Mouse (Mus musculus) liver, adult (tissue): ENCODE data around the gene Rrnad1.

ENCODE experiments used
- GATA4 ChIP-seq: IDR thresholded peaks from 2 replicates; pipeline ENCODE4 v1.6.1; 2014; ENCODE audit warnings: mild to moderate bottlenecking, low read length; ENCODE audit not compliant: insufficient replicate concordance

The Rrnad1 gene

DNA sequence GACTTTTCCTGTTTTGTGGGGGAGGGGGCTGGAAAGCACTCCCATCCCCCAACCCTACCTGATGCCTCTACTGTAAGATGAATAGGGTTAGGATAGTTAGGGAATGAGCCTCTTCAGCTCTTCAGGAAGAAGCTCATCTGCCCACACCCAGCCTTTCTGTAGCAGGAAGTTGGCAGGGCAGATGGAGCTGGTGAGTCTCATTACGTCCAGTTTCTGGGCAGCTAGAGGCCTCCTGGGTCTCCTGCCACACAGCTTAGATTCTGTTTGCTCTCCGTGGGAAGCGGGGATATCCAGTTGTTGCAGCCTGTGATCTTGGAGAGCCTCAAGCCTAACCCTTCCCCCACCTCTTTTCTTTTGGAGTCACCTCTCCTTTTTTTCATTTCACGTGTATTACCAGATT lies 20.6 kb downstream of the Rrnad1 start:
- no peak for TF ChIP-seq GATA4

DNA sequence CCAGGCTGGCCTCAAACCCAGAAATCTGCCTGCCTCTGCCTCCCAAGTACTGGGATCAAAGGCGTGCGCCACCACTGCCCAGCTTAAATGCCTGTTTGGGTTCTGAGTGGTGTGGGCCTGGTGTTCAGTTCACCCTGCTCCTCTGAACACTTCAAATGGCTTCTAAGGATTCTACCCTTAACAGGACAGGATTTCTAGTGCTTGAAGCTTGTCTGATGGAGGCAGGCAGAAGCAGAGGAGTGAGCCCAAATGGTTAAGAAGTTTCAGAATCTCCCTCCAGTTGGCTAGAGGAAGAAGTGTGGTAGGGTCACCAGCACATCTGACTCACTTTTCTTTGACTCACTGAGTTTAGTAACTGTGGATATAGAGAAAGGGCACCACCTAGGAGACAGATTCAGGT lies 21.1 kb downstream of the Rrnad1 start:
- no peak for TF ChIP-seq GATA4

DNA sequence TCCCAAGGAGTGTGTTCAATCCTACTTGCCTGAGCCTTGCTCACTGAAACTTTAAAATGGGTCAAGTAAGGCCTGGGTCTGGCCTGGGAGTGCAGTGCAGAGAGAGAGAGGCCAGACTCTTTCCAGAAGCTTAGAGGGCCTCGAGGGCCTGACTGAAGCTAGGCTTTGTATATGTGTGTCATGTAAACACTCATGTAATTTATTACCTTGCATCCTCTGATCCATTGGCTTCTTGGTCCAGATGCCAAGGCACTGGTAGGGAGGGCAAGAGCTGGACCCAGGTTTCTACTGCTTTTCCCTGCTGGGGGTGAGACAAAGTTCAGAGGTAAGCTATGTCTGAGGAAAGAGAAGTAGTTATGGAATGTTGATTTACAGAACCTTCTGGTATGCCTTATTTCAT lies 22.6 kb downstream of the Rrnad1 start:
- no peak for TF ChIP-seq GATA4

DNA sequence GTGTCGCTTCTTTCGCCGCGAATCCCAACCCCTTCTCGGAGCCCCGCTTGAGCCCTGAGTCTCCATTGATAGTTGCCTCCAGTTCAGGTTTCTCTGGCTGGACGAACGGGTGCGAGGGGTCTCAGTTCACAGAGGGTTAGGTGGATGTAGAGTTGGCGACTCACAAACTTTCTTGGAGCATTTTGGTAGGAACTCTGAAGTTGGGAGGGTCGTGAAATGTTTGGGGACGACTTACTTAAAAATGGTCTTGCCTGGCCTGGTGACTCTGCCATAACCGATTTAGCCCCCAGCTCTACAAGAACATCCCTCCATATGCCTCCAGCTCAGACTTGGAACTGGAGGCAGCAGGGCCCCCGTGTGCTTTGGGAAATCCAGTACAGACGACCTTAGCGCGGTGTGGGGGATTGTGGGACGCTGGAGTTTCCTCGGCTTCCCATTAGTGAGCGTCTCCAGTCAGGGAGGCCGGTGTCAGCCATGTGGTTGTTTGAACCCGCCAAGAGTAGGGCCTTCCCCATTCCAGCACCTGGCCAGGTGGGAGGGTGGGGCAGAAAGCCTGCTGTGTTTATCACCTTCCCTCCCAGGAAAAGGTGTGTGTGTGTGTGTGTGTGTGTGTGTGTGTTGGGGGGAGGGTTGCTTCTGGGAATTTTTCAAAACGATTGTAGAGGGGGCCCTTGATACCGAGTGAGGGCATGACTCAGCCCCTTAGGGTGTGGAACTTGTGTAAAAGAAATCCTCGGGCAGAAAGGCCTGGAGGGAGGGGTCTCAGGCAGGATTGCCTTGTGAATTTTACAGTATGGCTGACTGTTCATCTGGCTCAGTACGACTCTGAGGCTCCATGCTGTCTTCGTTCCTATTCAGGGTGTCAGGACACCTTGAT lies 23.3 kb downstream of the Rrnad1 start:
- no peak for TF ChIP-seq GATA4

DNA sequence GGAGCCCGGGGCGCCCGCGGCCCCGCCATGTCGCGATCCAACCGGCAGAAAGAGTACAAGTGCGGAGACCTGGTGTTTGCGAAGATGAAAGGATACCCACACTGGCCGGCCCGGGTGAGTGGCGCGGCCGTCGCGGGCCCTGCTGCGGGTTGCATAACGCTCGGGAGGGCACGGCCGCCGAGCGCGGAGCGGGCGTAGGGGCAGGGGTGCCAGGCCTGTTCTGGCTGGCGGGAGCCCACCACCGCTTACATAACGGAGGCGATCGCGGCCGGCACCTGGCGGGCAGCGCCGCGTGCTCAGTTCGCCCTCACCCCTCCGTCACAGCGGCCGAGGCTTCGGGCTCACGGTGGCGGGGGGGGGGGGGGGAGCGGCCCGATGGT lies 23.9 kb downstream of the Rrnad1 start:
- TF ChIP-seq GATA4, result no peak

DNA sequence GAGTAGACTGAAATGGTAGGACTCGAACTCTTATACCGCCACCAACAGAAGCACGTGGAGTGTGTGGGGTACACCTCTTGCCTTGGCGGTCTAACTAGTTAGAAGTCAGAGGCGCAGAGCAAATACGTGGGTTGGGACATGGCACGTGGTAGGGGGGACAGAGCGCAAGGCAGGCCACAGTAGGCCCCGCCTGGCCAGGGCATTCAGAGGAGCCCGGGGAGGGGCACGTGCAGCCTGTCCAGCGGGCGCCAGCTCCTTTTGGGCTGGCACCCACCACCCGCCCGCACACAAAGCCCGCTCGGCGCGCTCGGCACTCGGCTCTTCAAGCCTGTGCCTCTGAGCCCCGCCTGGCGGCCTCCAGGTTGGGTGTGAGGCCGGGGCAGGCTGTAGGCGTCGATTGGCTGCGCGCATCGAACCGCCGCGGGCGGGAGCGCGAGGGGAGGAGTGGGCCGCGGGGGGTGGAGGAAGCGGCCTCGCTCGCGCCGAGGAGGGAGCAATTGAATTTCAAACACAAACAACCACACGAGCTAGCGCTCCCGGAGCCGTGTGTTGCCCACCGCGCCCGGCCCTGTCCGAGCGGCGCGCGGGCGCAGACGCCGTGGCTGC lies 24.5 kb downstream of the Rrnad1 start, which contains the start of gene Hdgf:
Hdgf (plus strand) TSS at position 442 of the 606 bp plus-strand sequence.
- peak; percentile 6; the same call in 1 of the 2 replicates for TF ChIP-seq GATA4

DNA sequence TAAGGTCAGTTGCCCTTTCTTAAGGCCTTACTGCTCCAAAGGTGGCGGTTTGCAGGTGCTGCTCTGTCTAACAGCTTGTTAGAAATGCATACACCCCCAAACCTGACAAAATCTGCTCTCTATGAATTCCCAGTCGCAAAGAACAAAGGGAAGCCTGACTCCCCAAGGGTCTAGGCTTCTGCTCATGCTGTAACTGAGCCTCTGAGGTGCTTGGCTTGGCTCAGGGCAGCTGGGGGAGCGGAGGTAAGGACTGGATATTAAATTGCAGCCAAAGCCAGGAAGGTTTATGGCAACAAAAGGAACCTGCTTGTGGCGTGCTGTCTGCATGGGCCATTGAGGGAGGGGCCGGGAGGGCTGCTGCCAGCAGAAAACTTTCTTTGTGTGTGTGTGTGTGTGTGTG lies 26.7 kb downstream of the Rrnad1 start:
- TF ChIP-seq GATA4, result no peak

DNA sequence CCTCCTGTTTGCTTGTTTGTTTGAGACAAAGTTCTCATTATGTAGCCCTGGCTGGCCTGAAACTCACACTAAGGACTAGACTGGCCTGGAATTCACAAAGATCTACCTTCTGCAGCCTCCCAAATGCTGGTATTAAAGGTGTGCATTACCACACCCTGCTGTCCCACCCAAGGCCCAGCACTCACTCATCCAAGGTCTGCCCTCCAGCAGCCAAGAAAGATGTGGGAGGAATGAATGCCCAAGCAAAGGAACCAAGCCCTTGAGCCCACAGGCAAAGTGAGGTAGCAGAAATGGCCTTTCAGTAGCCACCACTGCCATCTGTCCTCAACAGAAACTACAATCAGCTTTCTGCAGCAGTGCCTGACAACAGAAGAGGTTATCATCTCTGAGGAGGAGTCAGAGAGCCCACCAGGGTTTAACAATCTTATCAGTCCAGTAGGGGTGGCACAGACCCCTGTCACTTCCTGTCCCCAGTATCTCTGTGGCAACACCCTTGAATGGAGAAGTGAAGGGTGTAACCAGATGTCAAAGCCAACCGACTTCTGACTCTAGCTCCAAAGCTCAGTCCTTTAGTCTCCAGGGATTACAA lies 29.4 kb downstream of the Rrnad1 start:
- TF ChIP-seq GATA4, result no peak

DNA sequence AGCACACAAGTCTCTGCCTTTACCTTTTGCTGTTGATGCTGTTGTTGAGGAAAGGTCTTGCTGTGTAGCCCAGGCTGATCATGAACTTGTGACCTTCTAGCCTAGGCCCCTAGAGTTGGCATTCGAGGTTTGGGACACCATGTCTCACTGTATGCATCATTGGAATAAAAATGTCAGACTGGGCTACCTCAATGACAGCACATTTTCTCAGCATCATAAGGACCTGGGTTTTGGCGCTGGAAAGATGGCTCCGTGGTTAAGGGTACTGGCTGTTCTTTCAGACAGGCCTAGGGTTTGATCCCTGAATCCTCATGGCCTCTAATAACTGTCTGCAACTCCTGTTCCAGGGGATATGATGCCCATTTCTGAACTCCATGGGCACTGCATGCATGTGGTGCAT lies 30.7 kb downstream of the Rrnad1 start:
- no peak for TF ChIP-seq GATA4

DNA sequence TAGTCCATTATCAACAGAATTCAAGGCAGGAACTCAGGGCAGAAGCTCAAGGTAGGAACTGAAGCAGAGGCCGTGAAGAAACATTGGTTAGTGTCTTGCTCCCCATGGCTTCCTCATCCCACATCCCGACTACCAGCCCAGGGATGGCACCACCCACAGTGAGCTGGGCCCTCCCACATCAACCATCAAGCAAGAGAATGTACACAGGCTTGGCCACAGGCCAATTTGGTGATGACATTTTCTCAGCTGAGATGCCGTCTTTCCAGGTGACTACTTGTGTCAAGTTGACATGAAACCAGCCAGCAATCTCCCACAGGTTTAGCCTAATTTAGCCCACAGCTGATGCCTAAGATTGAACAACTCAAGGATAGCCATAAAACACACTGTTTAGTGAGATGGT lies 31.3 kb downstream of the Rrnad1 start:
- TF ChIP-seq GATA4, result no peak

DNA sequence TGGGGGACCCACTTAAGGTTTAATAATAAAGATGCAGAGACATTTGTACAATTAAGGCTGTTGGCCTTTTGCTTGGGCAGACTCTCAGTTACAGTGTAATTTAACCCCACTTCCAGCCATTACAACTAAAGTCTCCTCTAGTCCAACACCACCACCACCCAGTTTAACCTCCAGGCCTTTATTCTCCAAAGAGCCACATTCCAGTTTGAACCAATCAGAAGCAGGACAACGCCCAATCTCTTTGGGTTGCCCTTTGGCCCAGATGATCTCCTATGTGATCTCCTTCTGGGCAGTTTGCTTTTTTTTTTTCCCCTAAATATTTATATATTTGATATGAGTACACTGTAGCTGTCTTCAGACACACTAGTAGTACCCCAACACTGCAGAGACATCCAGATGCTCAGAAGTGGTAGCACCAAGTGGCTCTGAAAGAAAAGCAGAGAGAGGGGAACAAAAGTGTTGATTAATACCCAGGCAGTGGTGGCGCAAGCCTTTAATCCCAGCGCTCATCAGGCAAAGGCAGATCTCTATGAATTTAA lies 37.1 kb downstream of the Rrnad1 start:
- TF ChIP-seq GATA4, result no peak

DNA sequence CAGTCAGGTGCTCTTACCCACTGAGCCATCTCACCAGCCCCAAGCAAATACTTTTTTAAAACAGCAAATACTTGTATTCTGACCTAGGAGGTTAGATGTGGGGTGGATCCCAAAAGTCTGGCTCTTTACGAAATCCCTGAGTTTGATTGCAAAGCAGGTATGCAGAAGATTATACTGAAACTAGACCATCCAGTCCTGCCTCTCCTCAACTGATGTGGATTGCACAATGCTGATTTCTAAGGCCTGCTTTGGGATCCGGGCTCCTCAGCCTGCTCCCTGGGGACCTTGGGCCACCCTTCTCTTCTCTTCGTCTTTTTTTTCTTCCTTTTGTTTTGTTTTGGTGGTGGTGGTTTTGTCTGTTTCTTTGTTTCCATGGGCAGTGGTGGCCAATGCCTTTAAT lies 39.0 kb downstream of the Rrnad1 start:
- TF ChIP-seq GATA4, result no peak

DNA sequence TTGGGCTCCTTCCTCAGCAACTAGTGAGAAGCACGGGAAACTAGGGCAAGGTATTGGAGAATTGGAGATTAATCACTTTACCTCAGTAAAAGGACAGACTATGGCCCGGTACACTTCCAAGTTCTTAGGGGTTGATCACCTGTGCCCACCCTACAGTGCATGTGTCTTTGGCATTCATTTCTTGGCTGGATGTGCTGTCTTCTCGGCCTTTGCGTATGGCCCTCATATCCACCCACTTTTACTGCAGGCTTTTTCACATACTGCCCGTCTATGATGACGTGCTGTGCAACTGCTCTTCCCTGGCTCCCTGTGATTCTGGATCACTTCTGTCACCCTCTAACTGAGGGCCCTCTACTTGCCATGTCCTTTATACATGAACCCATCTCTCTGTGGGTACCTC lies 44.1 kb downstream of the Rrnad1 start:
- TF ChIP-seq GATA4, result no peak

DNA sequence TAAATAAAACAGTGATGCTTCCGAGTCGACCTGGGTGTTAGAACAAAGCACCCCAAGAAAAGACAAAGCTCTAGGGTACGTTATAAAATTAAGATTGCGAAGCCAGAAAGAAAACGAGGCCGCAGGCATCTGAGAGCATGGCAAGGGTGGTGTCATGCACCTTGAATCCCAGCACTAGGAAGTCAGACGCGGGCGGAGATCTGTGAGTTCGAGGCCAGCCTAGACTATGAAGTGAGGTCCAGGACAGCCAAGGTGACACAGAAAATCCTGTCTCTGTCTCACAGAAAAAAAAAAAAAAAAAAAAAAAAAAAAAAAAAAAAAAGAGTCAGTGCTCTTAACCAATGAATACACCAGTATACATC lies 44.5 kb downstream of the Rrnad1 start:
- TF ChIP-seq GATA4, result no peak

DNA sequence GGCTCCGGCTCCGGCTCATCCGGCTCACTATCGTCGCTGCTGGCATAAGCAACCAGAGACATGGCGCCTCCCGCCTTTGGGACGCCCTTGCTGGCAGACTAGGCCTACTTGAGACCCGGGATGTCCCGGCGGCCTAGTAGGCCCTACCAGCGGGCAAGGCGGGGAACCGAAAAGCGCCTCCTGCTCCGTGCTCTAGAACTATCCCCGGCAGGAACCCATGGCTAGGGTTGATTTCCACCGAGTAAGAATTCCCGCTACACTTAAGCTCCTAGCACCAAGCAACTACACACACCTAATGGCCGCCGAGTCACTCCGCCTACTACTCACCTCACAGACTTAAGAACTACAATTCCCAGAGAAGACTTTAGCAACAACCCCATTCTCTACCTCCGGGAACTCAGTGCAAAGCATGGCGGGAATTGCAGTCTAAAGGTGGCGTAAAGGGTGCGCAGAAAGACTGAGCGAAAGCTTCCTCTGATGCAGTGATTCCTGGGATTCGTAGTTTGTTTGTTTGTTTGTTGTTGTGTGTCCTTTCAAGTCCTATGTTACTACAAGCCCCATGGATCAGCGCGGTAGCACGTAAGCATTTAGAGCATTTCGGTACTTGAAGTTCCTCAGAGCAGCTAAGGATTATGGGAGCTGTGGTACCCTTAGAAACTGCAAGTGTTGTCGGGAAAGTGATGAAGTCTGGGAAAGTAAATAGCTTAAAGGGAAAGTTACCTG lies 45.1 kb downstream of the Rrnad1 start, which contains the start of gene Prcc:
Prcc (minus strand) TSS at position 328 of the 723 bp plus-strand sequence.
- TF ChIP-seq GATA4, result no peak
